Mouse (Mus musculus) hindbrain, embryonic 11.5 days (tissue): ENCODE data around the gene Gemin7. TPM values are rescaled to one million over a fixed set of nuclear protein-coding genes. Genes with fewer than 3 reads are reported as not detected.

ENCODE experiments used
- ATAC-seq: fragments of 200-750 bp; cut with Nextera tagmentation; 2 replicates; pipeline ENCODE4 v1.8.0; 2017; ENCODE audit warnings: mild to moderate bottlenecking, moderate TSS enrichment, moderate library complexity; ENCODE audit not compliant: low FRiP score
- DNase-seq: peaks from one replicate; pipeline ENCODE4 v3.0.0-alpha.2; 2015; ENCODE audit warnings: low spot score
- H3K27ac ChIP-seq: fragments of 300-500 bp; sonication (generic); 2 replicates; pipeline ENCODE4 v1.5.1; 2014; ENCODE audit warnings: mild to moderate bottlenecking, low read depth, low read length
- H3K27me3 ChIP-seq: fragments of 300-500 bp; sonication (generic); 2 replicates; pipeline ENCODE4 v1.6.1; 2014; ENCODE audit warnings: mild to moderate bottlenecking, low read length, moderate library complexity, mixed read lengths; ENCODE audit not compliant: control insufficient read depth, insufficient read depth
- H3K36me3 ChIP-seq: fragments of 300-500 bp; sonication (generic); 2 replicates; pipeline ENCODE4 v1.6.1; 2014; ENCODE audit warnings: mild to moderate bottlenecking, low read length, moderate library complexity, mixed read lengths; ENCODE audit not compliant: control insufficient read depth, insufficient read depth
- H3K4me1 ChIP-seq: fragments of 300-500 bp; sonication (generic); replicated peaks from 2 replicates; pipeline ENCODE4 v1.6.1; 2014; ENCODE audit warnings: low read length, mixed read lengths; ENCODE audit not compliant: control insufficient read depth, insufficient read depth
- H3K4me2 ChIP-seq: fragments of 300-500 bp; sonication (generic); replicated peaks from 2 replicates; pipeline ENCODE4 v1.6.1; 2014; ENCODE audit warnings: mild to moderate bottlenecking, low read depth, low read length
- H3K4me3 ChIP-seq: fragments of 300-500 bp; sonication (generic); 2 replicates; pipeline ENCODE4 v1.5.1; 2014; ENCODE audit warnings: low read depth, low read length
- H3K9ac ChIP-seq: fragments of 300-500 bp; sonication (generic); 2 replicates; pipeline ENCODE4 v1.6.1; 2014; ENCODE audit warnings: low read depth, low read length
- H3K9me3 ChIP-seq: fragments of 300-500 bp; sonication (generic); 2 replicates; pipeline ENCODE4 v1.6.1; 2016; ENCODE audit warnings: low read length; ENCODE audit not compliant: control insufficient read depth
- WGBS: fragments of 180-500 bp; shearing (Covaris S2); extraction: QIAGEN DNeasy Blood & Tissue Kit; methylation state at CpG from one replicate; pipeline ENCODE4 v1.1.7; 2014; 5-methylcytosine and 5-hydroxymethylcytosine counted together
- polyA plus RNA-seq: library from polyadenylated mRNA; unstranded; fragments of >200 nt; fragmentation: Nextera tagmentation; extraction: Ambion mirVana; gene quantifications from 2 replicates; pipeline ENCODE4 v1.2.1, GENCODE M21; 2014

Gemin7 gene
- polyA plus RNA-seq, 1 experiment from 2014 or later: 173 TPM

DNA sequence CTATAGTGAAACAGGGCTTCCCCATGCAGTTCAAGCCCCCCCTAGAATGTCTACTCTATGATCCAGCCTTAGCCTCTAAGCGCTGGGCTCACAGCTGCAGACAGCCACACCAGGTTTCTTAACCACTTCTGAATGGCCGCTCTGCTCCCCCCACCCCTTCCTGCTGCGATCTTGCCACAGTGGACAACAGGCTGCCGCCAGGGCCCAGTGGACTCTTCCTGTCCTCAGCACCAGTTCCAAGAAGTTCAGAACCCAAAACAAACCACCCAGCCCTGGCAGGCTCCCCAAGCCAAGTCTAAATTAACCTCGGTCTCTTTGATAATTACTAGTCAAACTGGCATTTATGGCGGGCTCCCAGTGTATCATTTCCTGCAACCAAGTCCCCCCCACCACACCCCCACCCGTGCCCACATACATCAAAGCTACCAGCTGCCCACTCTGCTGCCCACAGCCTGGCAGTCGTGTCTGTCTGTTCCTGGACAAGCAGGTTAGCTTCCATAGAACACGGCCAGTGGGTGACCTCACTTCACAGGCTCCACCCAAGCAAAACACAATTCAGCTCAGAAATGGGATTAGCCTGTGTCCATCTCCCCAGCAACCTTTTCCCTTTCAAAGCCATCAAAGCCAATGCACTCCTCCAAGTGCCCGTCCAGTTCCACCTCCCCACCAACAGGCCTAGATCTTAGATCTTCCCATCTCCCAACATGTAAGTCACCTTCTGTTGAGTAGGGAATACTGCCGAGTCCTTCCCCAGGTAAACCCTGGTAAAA is 16.7 kb downstream of the Gemin7 start:
- Histone ChIP-seq H3K9me3 (no peaks in the 10 kb centered on the region), H3K27ac (no peak overlapping the region), H3K4me1 (peaks cover 10% of the 10 kb centered on the region), H3K36me3 (peaks cover 8% of the 10 kb centered on the region), H3K9ac (peak overlapping the region; percentile 81), H3K27me3 (no peaks in the 10 kb centered on the region), H3K4me3 (peak overlapping the region; percentile 85), H3K4me2 (peak overlapping the region; percentile 96)
- peak; percentile 28 for DNase-seq
- 30% methylated on average over 11 of the region's 11 CpGs for WGBS
- ATAC-seq: no peak

GRCm38 (mm10) chr7:19558965-19559364 is 18.4 kb downstream of the Gemin7 start:
- Histone ChIP-seq H3K9ac (no peak overlapping the region), H3K4me3 (no peak overlapping the region; the same call in 1 of the 2 replicates), H3K27ac (no peak overlapping the region), H3K9me3 (no peaks in the 10 kb centered on the region), H3K4me1 (peaks cover 10% of the 10 kb centered on the region), H3K36me3 (no peaks in the 10 kb centered on the region), H3K27me3 (no peaks in the 10 kb centered on the region), H3K4me2 (no peak overlapping the region)
- ATAC-seq (no peak), DNase-seq (peak; percentile 74)
- WGBS: 40% methylated on average over 2 of the region's 2 CpGs

DNA sequence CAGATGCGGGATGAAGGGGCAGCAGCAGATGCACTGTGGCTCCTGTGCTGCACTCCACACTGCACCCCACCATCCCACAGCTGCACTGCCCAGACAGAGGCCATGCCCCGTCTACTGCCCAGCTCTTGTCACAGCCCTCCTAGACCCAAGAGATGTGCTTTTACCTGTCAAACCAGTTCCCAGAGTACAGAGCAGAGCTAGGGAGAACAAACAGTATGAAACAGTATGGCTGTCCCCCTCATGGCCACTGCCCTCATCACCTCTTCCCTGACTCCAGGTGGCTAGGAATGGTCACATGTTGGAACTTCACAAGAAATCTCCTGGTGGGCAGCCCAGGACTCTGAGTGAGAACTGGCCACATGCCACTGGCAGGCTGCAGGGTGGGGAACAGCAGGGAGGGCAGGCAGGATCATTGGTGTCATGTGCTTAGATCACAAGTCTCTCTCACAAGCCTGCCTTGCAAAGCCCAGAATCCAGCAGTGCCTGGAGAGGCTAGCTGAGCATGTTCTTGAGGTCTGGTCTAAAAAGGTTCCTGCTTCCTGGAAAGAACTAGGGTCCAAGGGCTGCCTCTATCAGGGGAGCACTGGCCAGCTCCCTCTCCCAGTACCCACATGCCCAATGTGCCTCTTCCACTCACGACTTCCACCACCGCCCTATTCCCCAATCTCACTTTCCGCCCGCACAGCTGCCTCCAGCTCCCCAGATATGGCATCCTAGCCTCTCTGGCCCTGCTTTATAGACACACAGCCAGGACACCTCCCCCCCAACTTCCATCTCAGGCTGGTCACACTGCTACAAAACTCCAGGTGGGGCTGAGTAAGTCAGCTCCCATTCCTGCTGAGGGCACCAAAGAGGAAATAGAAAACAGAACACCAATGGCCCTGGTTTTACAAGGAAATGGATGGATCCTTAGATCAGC is 19.2 kb downstream of the Gemin7 start:
- Histone ChIP-seq H3K36me3 (no peaks in the 10 kb centered on the region), H3K4me3 (no peak overlapping the region), H3K27me3 (no peaks in the 10 kb centered on the region), H3K27ac (no peak overlapping the region), H3K4me1 (peaks cover 10% of the 10 kb centered on the region), H3K9me3 (no peaks in the 10 kb centered on the region), H3K9ac (no peak overlapping the region), H3K4me2 (no peak overlapping the region)
- DNase-seq (no peak), ATAC-seq (no peak)
- WGBS: 96% methylated on average over 6 of the region's 6 CpGs

DNA sequence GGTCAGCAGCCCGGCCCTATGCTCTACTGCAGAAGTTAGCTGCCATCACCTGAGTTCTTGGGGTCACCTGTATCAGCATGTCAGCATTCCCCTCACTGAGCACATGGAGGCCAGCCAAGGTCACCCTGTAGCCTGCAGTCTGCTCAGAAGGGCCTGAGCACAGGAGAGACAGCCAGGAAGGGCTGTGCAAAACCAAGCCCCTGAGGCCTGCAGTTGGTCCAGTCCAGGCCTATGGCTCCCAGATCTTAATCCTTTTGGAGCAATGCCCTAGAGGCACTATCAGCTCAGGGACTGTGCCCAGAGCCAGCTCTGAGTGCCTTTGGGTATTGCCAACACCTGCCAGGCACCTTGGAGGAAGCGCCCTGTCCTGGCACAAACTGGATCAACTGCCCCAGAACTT is 20.3 kb downstream of the Gemin7 start:
- Histone ChIP-seq H3K9me3 (no peaks in the 10 kb centered on the region), H3K27ac (no peak overlapping the region), H3K36me3 (no peaks in the 10 kb centered on the region), H3K4me1 (peaks cover 7% of the 10 kb centered on the region), H3K9ac (no peak overlapping the region), H3K4me2 (no peak overlapping the region), H3K4me3 (no peak overlapping the region), H3K27me3 (no peaks in the 10 kb centered on the region)
- DNase-seq: no peak
- 94% methylated on average over 2 of the region's 2 CpGs for WGBS
- ATAC-seq: no peak

DNA sequence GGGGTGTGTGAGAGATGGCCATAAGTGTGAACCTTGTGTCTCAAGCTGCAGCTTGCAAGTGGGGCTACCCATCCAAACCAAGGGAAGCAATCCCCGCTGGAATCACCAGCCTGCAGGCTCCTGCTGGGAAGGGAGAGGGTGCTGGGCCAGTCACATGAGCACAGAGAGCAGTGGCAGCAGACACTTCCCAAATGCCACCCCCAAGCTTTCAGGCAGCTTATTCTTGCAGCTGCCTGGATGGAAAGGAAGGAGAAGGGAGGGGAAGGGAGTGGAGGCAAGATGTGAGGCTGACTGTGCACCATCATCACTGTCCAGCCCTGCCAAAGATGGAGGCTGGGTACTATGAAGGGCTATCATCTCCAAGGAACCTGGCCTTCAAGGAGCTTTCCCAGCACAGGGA is 23.2 kb downstream of the Gemin7 start:
- ATAC-seq (no peak), DNase-seq (no peak)
- Histone ChIP-seq H3K36me3 (no peaks in the 10 kb centered on the region), H3K4me3 (no peak overlapping the region), H3K9me3 (no peaks in the 10 kb centered on the region), H3K4me1 (no peaks in the 10 kb centered on the region), H3K27ac (no peak overlapping the region), H3K9ac (no peak overlapping the region), H3K27me3 (no peaks in the 10 kb centered on the region), H3K4me2 (no peak overlapping the region)
- WGBS: 88% methylated on average over 1 of the region's 1 CpGs

DNA sequence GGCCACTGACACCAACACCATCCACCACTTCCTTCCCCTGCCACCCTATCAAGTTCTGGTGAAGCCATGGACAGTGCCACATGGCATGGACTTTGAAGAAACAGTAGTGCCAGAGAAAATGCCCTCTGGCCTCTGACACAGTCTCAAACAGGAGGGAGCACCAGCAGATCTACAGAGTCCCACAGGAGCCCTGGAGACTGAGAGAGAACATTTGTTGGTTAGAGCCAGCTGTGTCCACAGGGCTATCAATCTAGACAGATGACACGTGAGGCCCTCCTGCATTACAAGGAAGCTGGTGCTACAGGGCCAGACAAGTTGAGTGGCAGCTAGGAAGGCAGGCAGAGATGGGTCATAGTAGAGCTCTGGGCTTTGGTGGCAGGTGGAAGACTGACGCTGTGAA is 25.0 kb downstream of the Gemin7 start:
- no peak for DNase-seq
- Histone ChIP-seq H3K4me1 (no peaks in the 10 kb centered on the region), H3K9me3 (no peaks in the 10 kb centered on the region)

DNA sequence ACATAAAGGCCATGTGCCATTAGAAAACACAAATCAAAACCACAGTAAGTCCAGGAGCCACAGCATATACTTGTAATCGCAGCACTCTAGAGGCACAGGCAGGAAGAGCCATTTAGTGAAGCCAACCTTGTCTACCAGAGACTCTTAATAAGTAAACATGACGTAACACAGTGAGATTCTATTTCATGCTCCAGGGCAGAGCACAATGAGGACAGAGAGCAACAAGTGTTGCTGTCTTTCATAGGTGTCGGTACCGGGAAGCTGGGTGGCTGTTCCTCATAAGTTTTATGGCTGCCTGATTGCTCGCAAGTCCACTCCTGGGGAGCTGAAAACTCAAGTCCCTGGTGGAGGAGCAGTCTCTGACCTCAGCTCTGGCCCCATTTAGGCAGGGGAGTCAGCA is 25.8 kb downstream of the Gemin7 start:
- ATAC-seq: no peak

More for the DNA sequence above, 25.0 kb downstream of the Gemin7 start:
- Histone ChIP-seq H3K36me3 (no peaks in the 10 kb centered on the region), H3K27me3 (no peaks in the 10 kb centered on the region), H3K4me3 (no peak overlapping the region), H3K4me2 (no peak overlapping the region), H3K27ac (no peak overlapping the region), H3K9ac (no peak overlapping the region)
- 65% methylated on average over 2 of the region's 2 CpGs for WGBS
- no peak for ATAC-seq

DNA sequence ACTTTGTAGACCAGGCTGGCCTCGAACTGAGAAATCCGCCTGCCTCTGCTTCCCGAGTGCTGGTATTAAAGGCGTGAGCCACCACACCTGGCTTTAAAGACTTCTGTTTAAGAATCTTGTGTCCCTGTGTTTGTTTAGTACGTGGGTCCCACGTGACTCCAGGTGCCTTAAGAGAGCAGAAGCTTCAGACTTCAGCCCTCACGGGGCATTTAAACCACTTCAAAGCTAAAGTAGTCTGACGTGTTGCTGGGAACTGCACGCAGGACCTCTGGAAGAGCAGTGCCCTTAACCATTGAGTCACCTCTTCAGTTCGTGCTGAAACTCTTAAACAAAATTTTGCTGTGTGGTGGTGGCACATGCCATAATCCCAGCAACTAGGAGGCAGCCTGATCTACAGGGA is 28.0 kb downstream of the Gemin7 start:
- DNase-seq (no peak), ATAC-seq (no peak)
- Histone ChIP-seq H3K27ac (no peak overlapping the region), H3K4me1 (no peaks in the 10 kb centered on the region), H3K27me3 (no peaks in the 10 kb centered on the region), H3K9me3 (no peaks in the 10 kb centered on the region), H3K4me2 (no peak overlapping the region), H3K4me3 (no peak overlapping the region), H3K36me3 (no peaks in the 10 kb centered on the region), H3K9ac (no peak overlapping the region)
- 92% methylated on average over 10 of the region's 10 CpGs for WGBS

More for the DNA sequence above, 25.8 kb downstream of the Gemin7 start:
- H3K36me3 ChIP-seq: no peaks in the 10 kb centered on the region
- no peak for DNase-seq
- H3K9me3 ChIP-seq: no peaks in the 10 kb centered on the region
- H3K4me3 ChIP-seq: no peak overlapping the region
- no peaks in the 10 kb centered on the region for H3K4me1 ChIP-seq
- no peak overlapping the region for H3K9ac ChIP-seq
- H3K27me3 ChIP-seq: no peaks in the 10 kb centered on the region
- WGBS: 86% methylated on average over 5 of the region's 5 CpGs
- no peak overlapping the region for H3K27ac ChIP-seq
- no peak overlapping the region for H3K4me2 ChIP-seq
